Mouse (Mus musculus): ENCODE results near the gene Hoxc12.

The Hoxc12 gene

GRCm38 (mm10) chr15:102939256-102940155, 2.9 kb downstream of the Hoxc12 start:
- DNase-seq: no peak

GRCm38 (mm10) chr15:102942739-102943467, 6.3 kb downstream of the Hoxc12 start:
- no peak for DNase-seq

- DNase-seq: no peak
These were observed 6.9 kb downstream of the Hoxc12 start for GRCm38 (mm10) chr15:102943468-102943813.

DNA sequence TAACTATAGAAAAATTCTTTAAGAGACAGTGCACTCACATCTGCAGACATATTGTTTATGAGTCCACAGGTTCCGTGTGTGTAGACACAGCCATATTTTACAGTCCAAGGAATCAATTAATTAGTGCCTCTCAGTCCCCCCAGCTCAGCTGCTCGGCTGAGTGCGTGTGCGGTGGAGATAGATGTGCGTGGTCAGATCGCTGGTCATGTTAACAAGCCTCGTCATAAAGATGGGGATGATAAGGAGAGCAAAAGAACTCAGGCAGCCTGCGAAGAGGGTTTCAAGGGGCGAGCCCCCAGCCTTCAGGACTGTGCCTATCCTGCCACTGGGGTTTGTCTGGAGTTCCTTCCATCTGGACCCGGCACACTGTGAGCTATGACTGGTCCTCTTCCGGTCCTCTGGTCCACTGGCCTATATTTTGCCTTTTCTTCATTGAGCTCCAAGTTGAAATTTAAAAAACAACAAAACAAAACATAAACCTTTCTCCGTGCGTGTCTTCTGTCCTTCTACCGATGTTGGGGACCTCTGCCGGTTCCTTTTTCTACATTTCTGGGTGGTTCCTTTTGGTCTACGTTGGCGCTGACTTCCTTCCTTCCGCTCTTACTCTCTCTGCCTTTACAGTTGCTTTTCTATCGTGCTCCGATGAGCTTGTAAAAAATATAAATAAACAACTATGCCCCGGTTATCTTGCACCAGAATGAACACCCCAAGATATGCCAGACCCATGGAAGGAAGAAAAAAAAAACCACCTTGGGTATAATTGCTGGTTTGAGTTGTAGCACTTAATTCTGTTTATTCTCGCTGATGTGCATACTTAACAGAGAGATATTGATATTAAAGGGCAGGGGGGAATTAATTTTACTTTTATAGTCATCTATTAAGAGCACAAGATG, 8.9 kb downstream of the Hoxc12 start:
- DNase-seq: no peak

- DNase-seq: no peak
These were observed 10.7 kb downstream of the Hoxc12 start for GRCm38 (mm10) chr15:102947276-102947675.

DNA sequence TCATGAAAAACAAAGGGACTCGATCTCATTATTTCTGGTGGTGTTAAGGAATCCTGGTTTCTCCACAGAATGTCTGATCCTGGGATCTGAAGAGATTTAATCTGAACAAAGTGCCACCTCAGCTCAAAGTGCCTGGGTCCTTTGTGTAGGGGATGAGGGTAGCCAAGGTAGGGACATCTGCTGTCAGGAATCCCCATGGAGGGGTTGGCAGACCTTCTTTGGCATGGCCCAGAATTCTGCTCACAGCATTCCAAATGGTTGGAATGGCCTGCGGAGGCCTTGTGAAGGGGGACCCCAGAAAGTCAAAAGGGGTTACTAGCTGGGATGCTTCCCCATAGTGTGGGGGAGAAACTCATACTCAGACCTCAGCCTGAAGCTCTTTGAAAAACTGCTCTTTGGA, 12.3 kb downstream of the Hoxc12 start:
- DNase-seq: no peak

- DNase-seq: no peak
These were observed 13.1 kb downstream of the Hoxc12 start for GRCm38 (mm10) chr15:102949696-102950095.

DNA sequence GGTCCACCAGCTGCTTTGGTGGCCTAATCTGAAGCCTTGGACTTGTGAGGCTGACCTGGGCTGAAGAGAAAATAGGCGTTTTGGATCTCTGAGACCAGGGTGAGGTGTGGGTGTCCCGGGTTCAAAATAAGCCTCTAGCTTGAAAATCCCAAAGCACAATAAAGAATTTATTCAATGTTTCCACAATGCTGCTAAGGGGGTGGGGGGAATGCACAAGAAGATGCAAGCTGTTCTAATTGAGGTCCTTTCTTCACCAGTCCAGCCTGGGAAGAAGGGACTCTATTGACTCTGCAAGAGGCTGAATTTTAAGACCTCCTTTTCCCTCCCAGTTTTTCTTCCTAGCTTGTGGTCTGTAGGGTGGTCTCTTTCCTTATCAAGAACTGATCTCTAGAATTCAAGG, 14.3 kb downstream of the Hoxc12 start:
- no peak for DNase-seq

GRCm38 (mm10) chr15:102953561-102953960, 17.0 kb downstream of the Hoxc12 start:
- DNase-seq: no peak

- no peak for DNase-seq
These were observed 17.8 kb downstream of the Hoxc12 start, which contains the start of gene Hoxc11 for GRCm38 (mm10) chr15:102954192-102955006. Gene Hoxc11, plus strand, starts transcription at chr15:102954427.

DNA sequence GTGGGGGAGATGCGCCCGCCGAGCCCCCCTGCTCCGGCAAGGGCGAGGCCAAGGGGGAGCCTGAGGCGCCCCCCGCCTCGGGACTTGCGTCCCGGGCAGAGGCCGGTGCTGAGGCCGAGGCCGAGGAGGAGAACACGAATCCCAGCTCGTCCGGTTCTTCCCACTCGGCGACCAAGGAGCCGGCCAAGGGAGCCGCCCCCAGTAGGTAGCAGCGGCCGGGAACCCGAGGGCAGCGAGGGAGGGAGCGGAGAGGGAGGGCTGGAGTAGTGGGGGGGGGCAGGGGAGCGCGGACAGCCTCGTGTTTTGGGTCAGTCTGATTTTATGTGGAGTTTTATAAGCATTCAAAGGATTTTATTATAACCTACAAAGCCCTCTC, 18.4 kb downstream of the Hoxc12 start:
- DNase-seq: no peak

DNA sequence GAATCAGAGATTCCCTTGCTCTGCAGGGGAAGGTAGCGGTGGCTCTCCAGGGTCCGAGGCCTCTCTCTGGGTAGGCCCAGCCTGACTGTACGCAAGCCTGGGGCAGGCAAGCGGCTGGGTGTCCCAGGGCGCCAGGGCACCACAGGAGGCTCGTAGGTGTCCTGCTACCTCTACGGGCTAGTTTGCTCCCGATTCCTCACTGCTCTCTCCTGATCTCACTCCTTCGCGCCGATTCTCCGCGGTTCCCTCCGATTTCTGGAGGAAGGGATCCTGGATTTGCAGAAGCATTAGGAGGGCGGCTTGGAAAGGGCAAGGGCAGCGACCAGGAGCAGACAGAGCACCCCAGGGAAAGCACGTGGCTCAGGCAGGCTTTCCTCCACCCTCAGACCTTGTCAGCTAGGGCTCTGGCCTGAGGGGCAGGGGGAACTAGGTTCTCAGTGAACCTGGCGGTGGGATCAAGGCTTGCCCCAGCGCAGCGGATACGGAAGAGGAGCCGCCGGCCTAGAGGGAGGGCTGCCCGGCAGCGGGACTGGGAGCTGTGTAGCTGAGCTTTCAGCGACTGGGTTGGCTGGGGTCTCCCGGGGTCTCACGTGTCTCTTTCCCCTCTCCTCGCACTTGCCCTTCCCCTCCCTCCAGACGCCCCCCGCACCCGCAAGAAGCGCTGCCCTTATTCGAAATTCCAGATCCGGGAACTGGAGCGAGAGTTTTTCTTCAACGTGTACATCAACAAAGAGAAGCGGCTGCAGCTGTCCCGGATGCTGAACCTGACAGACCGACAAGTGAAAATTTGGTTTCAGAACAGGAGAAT, 19.5 kb downstream of the Hoxc12 start:
- no peak for DNase-seq

GRCm38 (mm10) chr15:102956906-102957305, 20.3 kb downstream of the Hoxc12 start:
- DNase-seq: no peak

DNA sequence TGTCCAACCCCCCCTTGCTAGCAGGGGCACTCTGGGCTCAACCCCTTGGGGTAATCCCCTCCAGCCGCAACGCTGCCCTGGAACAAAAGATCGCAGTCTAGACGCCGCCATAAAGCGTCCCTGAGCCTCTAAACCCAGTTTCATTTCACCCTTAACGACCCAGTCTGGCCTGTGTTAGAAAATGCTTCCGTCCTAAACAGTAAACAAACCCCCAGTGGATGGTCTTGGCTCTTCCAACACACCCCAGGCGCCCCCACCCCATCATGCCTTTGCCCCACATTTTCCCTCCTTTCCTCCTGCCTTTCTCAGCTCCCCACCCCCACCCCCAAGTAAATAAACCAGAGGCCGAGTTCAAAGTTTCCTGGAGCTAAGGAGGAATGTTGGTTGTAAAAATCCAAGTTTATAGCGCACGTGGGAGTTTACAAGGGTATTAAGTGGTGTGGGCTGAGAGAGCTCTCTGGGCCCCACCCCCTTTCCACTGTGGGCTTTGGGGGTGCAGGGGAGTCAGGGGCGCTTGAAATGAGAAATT, 23.2 kb downstream of the Hoxc12 start:
- no peak for DNase-seq

GRCm38 (mm10) chr15:102961728-102962127, 25.2 kb downstream of the Hoxc12 start:
- DNase-seq: no peak

DNA sequence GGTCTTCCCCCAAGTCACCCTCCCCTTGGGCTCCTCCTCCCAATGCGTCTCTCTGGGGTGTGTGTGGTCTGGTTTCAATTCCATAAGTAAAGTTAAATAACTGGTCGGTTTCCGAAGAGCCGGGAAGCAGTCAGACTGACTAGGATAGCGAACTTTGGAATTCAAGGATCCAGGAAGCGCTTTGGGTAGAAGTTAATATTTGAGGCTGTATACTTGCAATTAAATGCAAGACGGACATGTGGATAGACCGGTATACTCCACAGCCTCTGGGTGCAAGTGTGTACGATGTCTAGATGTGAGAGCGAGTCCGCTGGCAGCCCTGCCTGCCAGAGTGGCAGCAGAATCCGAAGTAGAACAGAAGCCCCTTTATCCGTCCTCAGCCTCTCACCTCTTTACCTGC, 25.9 kb downstream of the Hoxc12 start:
- no peak for DNase-seq

GRCm38 (mm10) chr15:102963259-102963658, 26.7 kb downstream of the Hoxc12 start:
- no peak for DNase-seq

GRCm38 (mm10) chr15:102963671-102964640, 27.4 kb downstream of the Hoxc12 start:
- DNase-seq: no peak

- no peak for DNase-seq
These were observed 28.7 kb downstream of the Hoxc12 start for GRCm38 (mm10) chr15:102965003-102965891.
